Mouse (Mus musculus) lung, embryonic 15.5 days (tissue): ENCODE results near the gene Leo1. TPM values are rescaled to one million over a fixed set of nuclear protein-coding genes. Genes with fewer than 3 reads are reported as not detected.

ENCODE experiments used
- ATAC-seq: fragments of 200-750 bp; cut with Nextera tagmentation; 2 replicates; pipeline ENCODE4 v1.8.0; 2017; ENCODE audit warnings: moderate number of reproducible peaks, borderline replicate concordance; ENCODE audit not compliant: low FRiP score, low TSS enrichment; ENCODE audit errors: extremely low read depth
- H3K27ac ChIP-seq: fragments of 300-500 bp; sonication (generic); 2 replicates; pipeline ENCODE4 v1.5.1; 2015; ENCODE audit warnings: moderate library complexity, mild to moderate bottlenecking, inconsistent platforms
- H3K27me3 ChIP-seq: fragments of 300-500 bp; sonication (generic); 2 replicates; pipeline ENCODE4 v1.6.1; 2015; ENCODE audit warnings: inconsistent platforms
- H3K36me3 ChIP-seq: fragments of 300-500 bp; sonication (generic); 2 replicates; pipeline ENCODE4 v1.6.1; 2015; ENCODE audit warnings: inconsistent platforms
- H3K4me1 ChIP-seq: fragments of 300-500 bp; sonication (generic); 2 replicates; pipeline ENCODE4 v1.6.1; 2015; ENCODE audit warnings: inconsistent platforms
- H3K4me2 ChIP-seq: fragments of 300-500 bp; sonication (generic); 2 replicates; pipeline ENCODE4 v1.6.1; 2015; ENCODE audit warnings: inconsistent platforms, mild to moderate bottlenecking, moderate library complexity
- H3K4me3 ChIP-seq: fragments of 300-500 bp; sonication (generic); 2 replicates; pipeline ENCODE4 v1.5.1; 2015; ENCODE audit warnings: mild to moderate bottlenecking, inconsistent platforms
- H3K9ac ChIP-seq: fragments of 300-500 bp; sonication (generic); 2 replicates; pipeline ENCODE4 v1.6.1; 2015; ENCODE audit warnings: inconsistent platforms
- H3K9me3 ChIP-seq: fragments of 300-500 bp; sonication (generic); 2 replicates; pipeline ENCODE4 v1.6.1; 2016; ENCODE audit warnings: inconsistent platforms
- WGBS: fragments of 180-500 bp; shearing (Covaris S2); methylation state at CpG from one replicate; pipeline ENCODE4 v1.1.7; 2015; 5-methylcytosine and 5-hydroxymethylcytosine counted together
- polyA plus RNA-seq: library from polyadenylated mRNA; unstranded; fragments of >200 nt; fragmentation: Nextera tagmentation; extraction: Ambion mirVana; gene quantifications from 2 replicates; pipeline ENCODE4 v1.2.1, GENCODE M21; 2015

Gene Leo1
- polyA plus RNA-seq, 1 experiment from 2014 or later: 37.3 TPM

- H3K36me3 ChIP-seq: no peaks in the 10 kb centered on the region
- H3K9me3 ChIP-seq: no peaks in the 10 kb centered on the region
- peaks cover 29% of the 10 kb centered on the region for H3K4me1 ChIP-seq
- H3K27me3 ChIP-seq: no peaks in the 10 kb centered on the region
- peak within 1 kb of the TSS; percentile 83 for H3K9ac ChIP-seq
- under 1% methylated on average over 53 of the region's 58 CpGs for WGBS
- H3K4me2 ChIP-seq: peak within 1 kb of the TSS; percentile 72
- peak within 1 kb of the TSS; percentile 86 for H3K4me3 ChIP-seq
- H3K27ac ChIP-seq: peak within 1 kb of the TSS; percentile 99
- ATAC-seq: peak; percentile 92
Measured at GRCm38 (mm10) chr9:75409852-75410378, 31.4 kb upstream of the Leo1 start, which contains the start of gene Mapk6. Mapk6 (minus strand) TSS chr9:75410005.

- Histone ChIP-seq H3K9ac (no peak overlapping the region), H3K4me3 (peak overlapping the region; percentile 86)
Measured at GRCm38 (mm10) chr9:75410868-75411487, 30.3 kb upstream of the Leo1 start.

GRCm38 (mm10) chr9:75411584-75411983, 29.7 kb upstream of the Leo1 start:
- no peak overlapping the region for H3K9ac ChIP-seq
- 69% methylated on average over 9 of the region's 9 CpGs for WGBS
- H3K27ac ChIP-seq: no peak overlapping the region
- H3K4me2 ChIP-seq: no peak overlapping the region
- no peaks in the 10 kb centered on the region for H3K27me3 ChIP-seq
- H3K4me3 ChIP-seq: no peak overlapping the region
- peaks cover 22% of the 10 kb centered on the region for H3K4me1 ChIP-seq
- no peak for ATAC-seq
- no peaks in the 10 kb centered on the region for H3K36me3 ChIP-seq
- H3K9me3 ChIP-seq: no peaks in the 10 kb centered on the region

More at GRCm38 (mm10) chr9:75410868-75411487, 30.3 kb upstream of the Leo1 start:
- peaks cover 27% of the 10 kb centered on the region for H3K4me1 ChIP-seq
- H3K9me3 ChIP-seq: no peaks in the 10 kb centered on the region
- no peaks in the 10 kb centered on the region for H3K27me3 ChIP-seq
- H3K4me2 ChIP-seq: 0 out of 2 replicates have a peak overlapping the region, but pooled peaks have one; percentile 72
- 0 out of 2 replicates have a peak overlapping the region, but pooled peaks have one; percentile 99 for H3K27ac ChIP-seq
- ATAC-seq: no peak
- 80% methylated on average over 6 of the region's 6 CpGs for WGBS
- no peaks in the 10 kb centered on the region for H3K36me3 ChIP-seq

GRCm38 (mm10) chr9:75413206-75413605, 28.1 kb upstream of the Leo1 start:
- no peak overlapping the region for H3K4me2 ChIP-seq
- no peak overlapping the region for H3K27ac ChIP-seq
- H3K27me3 ChIP-seq: no peaks in the 10 kb centered on the region
- H3K9me3 ChIP-seq: no peaks in the 10 kb centered on the region
- 55% methylated on average over 5 of the region's 5 CpGs for WGBS
- no peak for ATAC-seq
- H3K4me3 ChIP-seq: no peak overlapping the region
- no peak overlapping the region for H3K9ac ChIP-seq
- no peaks in the 10 kb centered on the region for H3K36me3 ChIP-seq
- H3K4me1 ChIP-seq: peaks cover 13% of the 10 kb centered on the region

GRCm38 (mm10) chr9:75414204-75414603, 27.1 kb upstream of the Leo1 start:
- H3K4me1 ChIP-seq: peaks cover 10% of the 10 kb centered on the region
- H3K9ac ChIP-seq: no peak overlapping the region
- H3K4me3 ChIP-seq: no peak overlapping the region
- no peaks in the 10 kb centered on the region for H3K27me3 ChIP-seq
- H3K4me2 ChIP-seq: no peak overlapping the region
- WGBS: 19% methylated on average over 5 of the region's 5 CpGs
- H3K27ac ChIP-seq: no peak overlapping the region; the same call in 1 of the 2 replicates
- no peak for ATAC-seq
- H3K9me3 ChIP-seq: no peaks in the 10 kb centered on the region
- no peaks in the 10 kb centered on the region for H3K36me3 ChIP-seq

GRCm38 (mm10) chr9:75422251-75422691, 19.1 kb upstream of the Leo1 start:
- Histone ChIP-seq H3K4me3 (no peak overlapping the region), H3K4me2 (no peak overlapping the region), H3K36me3 (no peaks in the 10 kb centered on the region), H3K9ac (no peak overlapping the region), H3K27ac (no peak overlapping the region), H3K4me1 (no peaks in the 10 kb centered on the region; the same call in 1 of the 2 replicates), H3K27me3 (no peaks in the 10 kb centered on the region), H3K9me3 (no peaks in the 10 kb centered on the region)
- no peak for ATAC-seq
- 75% methylated on average over 3 of the region's 3 CpGs for WGBS

- no peaks in the 10 kb centered on the region for H3K9me3 ChIP-seq
- ATAC-seq: no peak
- no peak overlapping the region for H3K9ac ChIP-seq
- WGBS: 58% methylated on average over 5 of the region's 5 CpGs
- no peaks in the 10 kb centered on the region; the same call in 1 of the 2 replicates for H3K4me1 ChIP-seq
- H3K27ac ChIP-seq: no peak overlapping the region
- no peaks in the 10 kb centered on the region for H3K36me3 ChIP-seq
- no peak overlapping the region for H3K4me2 ChIP-seq
- no peaks in the 10 kb centered on the region for H3K27me3 ChIP-seq
- H3K4me3 ChIP-seq: no peak overlapping the region
Measured at GRCm38 (mm10) chr9:75423683-75424082, 17.6 kb upstream of the Leo1 start.

- H3K27ac ChIP-seq: no peak overlapping the region
- 52% methylated on average over 6 of the region's 6 CpGs for WGBS
- H3K4me2 ChIP-seq: no peak overlapping the region
Measured at GRCm38 (mm10) chr9:75424358-75425150, 16.8 kb upstream of the Leo1 start.

GRCm38 (mm10) chr9:75425796-75426391, 15.4 kb upstream of the Leo1 start:
- no peak overlapping the region for H3K27ac ChIP-seq
- H3K4me2 ChIP-seq: no peak overlapping the region
- H3K36me3 ChIP-seq: no peaks in the 10 kb centered on the region
- WGBS: 66% methylated on average over 7 of the region's 7 CpGs
- H3K9ac ChIP-seq: no peak overlapping the region
- no peak overlapping the region for H3K4me3 ChIP-seq
- no peaks in the 10 kb centered on the region for H3K9me3 ChIP-seq
- no peaks in the 10 kb centered on the region for H3K27me3 ChIP-seq
- H3K4me1 ChIP-seq: no peaks in the 10 kb centered on the region; the same call in 1 of the 2 replicates
- ATAC-seq: no peak

More at GRCm38 (mm10) chr9:75424358-75425150, 16.8 kb upstream of the Leo1 start:
- Histone ChIP-seq H3K4me1 (no peaks in the 10 kb centered on the region; the same call in 1 of the 2 replicates), H3K9me3 (no peaks in the 10 kb centered on the region), H3K4me3 (no peak overlapping the region), H3K36me3 (no peaks in the 10 kb centered on the region), H3K9ac (no peak overlapping the region), H3K27me3 (no peaks in the 10 kb centered on the region)
- no peak for ATAC-seq

- Histone ChIP-seq H3K4me3 (no peak overlapping the region), H3K9me3 (no peaks in the 10 kb centered on the region), H3K27ac (no peak overlapping the region), H3K36me3 (no peaks in the 10 kb centered on the region), H3K9ac (no peak overlapping the region), H3K4me1 (no peaks in the 10 kb centered on the region; the same call in 1 of the 2 replicates), H3K27me3 (no peaks in the 10 kb centered on the region), H3K4me2 (no peak overlapping the region)
- ATAC-seq: no peak
- WGBS: 76% methylated on average over 9 of the region's 9 CpGs
Measured at GRCm38 (mm10) chr9:75427366-75428273, 13.7 kb upstream of the Leo1 start.

GRCm38 (mm10) chr9:75428274-75428600, 13.1 kb upstream of the Leo1 start:
- 48% methylated on average over 2 of the region's 2 CpGs for WGBS
- Histone ChIP-seq H3K4me2 (no peak overlapping the region), H3K9me3 (no peaks in the 10 kb centered on the region), H3K9ac (no peak overlapping the region), H3K4me3 (no peak overlapping the region), H3K4me1 (no peaks in the 10 kb centered on the region; the same call in 1 of the 2 replicates), H3K27me3 (no peaks in the 10 kb centered on the region), H3K27ac (no peak overlapping the region), H3K36me3 (no peaks in the 10 kb centered on the region)
- ATAC-seq: no peak
